Mouse (Mus musculus) heart, embryonic 10.5 days (tissue): ENCODE data around the gene Itgal. TPM values are rescaled to one million over a fixed set of nuclear protein-coding genes. Genes with fewer than 3 reads are reported as not detected.

Experiments used
- DNase-seq: peaks from one replicate; pipeline ENCODE4 v3.0.0-alpha.2; 2017; ENCODE audit warnings: low spot score
- H3K27ac ChIP-seq: fragments of 300-500 bp; sonication (generic); 2 replicates; pipeline ENCODE4 v1.5.1; 2016; ENCODE audit warnings: mild to moderate bottlenecking
- H3K27me3 ChIP-seq: fragments of 300-500 bp; sonication (generic); 2 replicates; pipeline ENCODE4 v1.6.1; 2016; ENCODE audit warnings: mild to moderate bottlenecking; ENCODE audit not compliant: poor library complexity, insufficient read depth, severe bottlenecking
- H3K36me3 ChIP-seq: fragments of 300-500 bp; sonication (generic); 2 replicates; pipeline ENCODE4 v1.6.1; 2016; ENCODE audit warnings: mild to moderate bottlenecking, moderate library complexity
- H3K4me1 ChIP-seq: fragments of 300-500 bp; sonication (generic); 2 replicates; pipeline ENCODE4 v1.6.1; 2016; ENCODE audit warnings: mild to moderate bottlenecking
- H3K4me3 ChIP-seq: fragments of 300-500 bp; sonication (generic); 2 replicates; pipeline ENCODE4 v1.5.1; 2016; ENCODE audit warnings: mild to moderate bottlenecking, moderate library complexity
- H3K9me3 ChIP-seq: fragments of 300-500 bp; sonication (generic); 2 replicates; pipeline ENCODE4 v1.6.1; 2016; ENCODE audit warnings: mild to moderate bottlenecking, moderate library complexity
- WGBS: fragments of 180-500 bp; shearing (Covaris S2); methylation state at CpG from one replicate; pipeline ENCODE4 v1.1.7; 2016; 5-methylcytosine and 5-hydroxymethylcytosine counted together
- polyA plus RNA-seq: library from polyadenylated mRNA; unstranded; fragments of >200 nt; fragmentation: Nextera tagmentation; extraction: Ambion mirVana; gene quantifications from 2 replicates; pipeline ENCODE4 v1.2.1, GENCODE M21; 2016

The Itgal gene
- polyA plus RNA-seq, 1 experiment from 2014 or later, result 0.72 TPM

- WGBS, result 87% methylated on average over 2 of the region's 2 CpGs
- Histone ChIP-seq H3K4me3 (no peak overlapping the region), H3K36me3 (peaks cover 27% of the 10 kb centered on the region), H3K27me3 (no peaks in the 10 kb centered on the region), H3K4me1 (peaks cover 16% of the 10 kb centered on the region), H3K9me3 (0 out of 2 replicates have a peak, but pooled peaks cover 3% of the 10 kb centered on the region), H3K27ac (no peak overlapping the region)
- no peak for DNase-seq
Measured at GRCm38 (mm10) chr7:127270256-127270655, 25.8 kb upstream of the Itgal start.

DNA sequence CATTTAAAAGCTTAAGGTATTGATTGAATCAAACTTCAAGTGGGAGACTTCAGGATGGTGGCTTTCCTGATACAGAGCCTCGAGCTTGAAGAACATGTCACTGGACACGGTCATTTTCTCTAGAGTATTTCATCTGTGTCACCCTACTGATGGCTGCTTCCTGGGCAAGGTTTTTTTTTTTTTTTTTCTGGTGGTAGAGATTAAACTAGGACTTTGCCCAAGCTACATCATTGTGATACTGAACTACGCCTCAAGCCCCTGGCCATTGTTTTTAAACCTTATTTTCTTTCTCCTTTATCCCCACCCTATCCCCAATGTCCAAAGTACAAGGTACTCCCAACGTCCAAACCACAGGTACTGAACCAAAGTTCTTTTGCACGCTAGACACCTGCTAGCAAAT is 25.4 kb upstream of the Itgal start:
- no peak for DNase-seq
- H3K27me3 ChIP-seq, result no peaks in the 10 kb centered on the region
- no peak overlapping the region for H3K27ac ChIP-seq
- 0 out of 2 replicates have a peak, but pooled peaks cover 3% of the 10 kb centered on the region for H3K9me3 ChIP-seq
- 87% methylated on average over 5 of the region's 5 CpGs for WGBS
- peaks cover 16% of the 10 kb centered on the region for H3K4me1 ChIP-seq
- no peak overlapping the region for H3K4me3 ChIP-seq
- H3K36me3 ChIP-seq, result peaks cover 27% of the 10 kb centered on the region

DNA sequence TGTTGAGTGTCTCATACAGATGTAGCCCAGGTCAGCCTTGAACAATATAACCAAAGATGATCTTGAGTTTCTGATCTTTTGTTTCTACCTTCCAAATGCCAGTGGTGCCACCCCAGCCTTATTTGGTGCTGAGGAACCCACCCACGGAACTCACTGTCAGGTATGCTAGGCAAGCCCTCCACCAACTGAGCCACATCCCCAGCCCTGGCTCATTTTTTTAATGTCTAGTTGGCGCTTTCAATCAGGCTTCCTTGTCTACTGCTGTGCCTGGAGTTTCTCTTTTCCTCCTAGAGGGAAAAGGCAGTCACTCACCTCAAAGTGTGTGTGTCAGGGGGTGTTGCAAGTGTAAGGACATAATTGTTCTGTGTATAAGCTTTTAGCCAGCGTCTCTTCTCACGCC is 25.0 kb upstream of the Itgal start:
- H3K27me3 ChIP-seq, result no peaks in the 10 kb centered on the region
- H3K36me3 ChIP-seq, result peaks cover 27% of the 10 kb centered on the region
- H3K4me1 ChIP-seq, result peaks cover 16% of the 10 kb centered on the region
- no peak for DNase-seq
- WGBS, result 91% methylated on average over 4 of the region's 4 CpGs
- H3K4me3 ChIP-seq, result no peak overlapping the region
- H3K9me3 ChIP-seq, result 0 out of 2 replicates have a peak, but pooled peaks cover 3% of the 10 kb centered on the region
- H3K27ac ChIP-seq, result no peak overlapping the region

- Histone ChIP-seq H3K27ac (no peak overlapping the region), H3K27me3 (no peaks in the 10 kb centered on the region), H3K9me3 (0 out of 2 replicates have a peak, but pooled peaks cover 3% of the 10 kb centered on the region), H3K36me3 (peaks cover 27% of the 10 kb centered on the region), H3K4me1 (peaks cover 16% of the 10 kb centered on the region), H3K4me3 (peak overlapping the region; percentile 89)
- 94% methylated on average over 15 of the region's 15 CpGs for WGBS
- no peak for DNase-seq
Measured at GRCm38 (mm10) chr7:127272566-127272965, 23.5 kb upstream of the Itgal start.

DNA sequence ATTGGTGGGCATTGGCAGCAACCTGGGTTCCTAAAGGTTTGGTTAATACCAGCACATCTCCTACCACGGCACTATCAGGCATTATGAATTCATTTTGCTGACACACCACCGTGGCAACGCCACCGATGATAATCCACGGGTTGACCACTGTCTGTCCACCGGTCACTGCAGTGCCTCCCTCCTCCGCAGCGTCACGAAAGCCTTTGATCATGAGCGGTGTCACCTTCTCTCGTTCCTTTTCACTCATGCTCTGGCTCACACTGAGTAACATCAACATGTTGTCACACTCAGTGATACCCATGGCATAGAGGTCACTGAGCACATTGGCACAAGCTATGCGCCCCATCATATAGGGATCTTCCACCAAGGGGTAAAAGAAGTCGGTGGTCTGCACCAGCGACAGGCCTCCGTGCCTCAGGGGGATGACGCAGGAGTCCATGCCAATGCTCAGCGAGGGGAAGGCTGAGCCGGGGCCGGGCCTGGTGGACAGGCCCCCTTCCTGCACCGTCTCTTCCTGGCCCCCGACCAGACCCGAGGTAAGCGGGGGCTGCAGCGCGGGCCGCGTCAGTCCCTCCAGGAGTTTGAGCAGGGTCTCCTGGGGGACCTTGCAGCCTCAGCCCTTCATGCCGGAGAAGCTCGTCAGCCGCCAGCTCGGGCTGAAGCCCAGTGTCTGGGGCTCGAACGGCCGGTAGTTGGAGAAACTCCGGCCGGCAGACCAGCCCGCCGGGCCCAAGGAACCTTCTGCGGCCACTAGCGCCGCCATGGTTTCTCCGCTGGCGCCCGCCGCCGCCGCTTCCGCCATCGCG is 22.7 kb upstream of the Itgal start:
- H3K9me3 ChIP-seq, result 0 out of 2 replicates have a peak, but pooled peaks cover 3% of the 10 kb centered on the region
- H3K27me3 ChIP-seq, result no peaks in the 10 kb centered on the region
- DNase-seq, result peak; percentile 83
- peaks cover 19% of the 10 kb centered on the region for H3K4me1 ChIP-seq
- H3K36me3 ChIP-seq, result peaks cover 25% of the 10 kb centered on the region
- WGBS, result 13% methylated on average over 50 of the region's 50 CpGs
- H3K4me3 ChIP-seq, result peak overlapping the region; percentile 89
- H3K27ac ChIP-seq, result peak overlapping the region; percentile 96

DNA sequence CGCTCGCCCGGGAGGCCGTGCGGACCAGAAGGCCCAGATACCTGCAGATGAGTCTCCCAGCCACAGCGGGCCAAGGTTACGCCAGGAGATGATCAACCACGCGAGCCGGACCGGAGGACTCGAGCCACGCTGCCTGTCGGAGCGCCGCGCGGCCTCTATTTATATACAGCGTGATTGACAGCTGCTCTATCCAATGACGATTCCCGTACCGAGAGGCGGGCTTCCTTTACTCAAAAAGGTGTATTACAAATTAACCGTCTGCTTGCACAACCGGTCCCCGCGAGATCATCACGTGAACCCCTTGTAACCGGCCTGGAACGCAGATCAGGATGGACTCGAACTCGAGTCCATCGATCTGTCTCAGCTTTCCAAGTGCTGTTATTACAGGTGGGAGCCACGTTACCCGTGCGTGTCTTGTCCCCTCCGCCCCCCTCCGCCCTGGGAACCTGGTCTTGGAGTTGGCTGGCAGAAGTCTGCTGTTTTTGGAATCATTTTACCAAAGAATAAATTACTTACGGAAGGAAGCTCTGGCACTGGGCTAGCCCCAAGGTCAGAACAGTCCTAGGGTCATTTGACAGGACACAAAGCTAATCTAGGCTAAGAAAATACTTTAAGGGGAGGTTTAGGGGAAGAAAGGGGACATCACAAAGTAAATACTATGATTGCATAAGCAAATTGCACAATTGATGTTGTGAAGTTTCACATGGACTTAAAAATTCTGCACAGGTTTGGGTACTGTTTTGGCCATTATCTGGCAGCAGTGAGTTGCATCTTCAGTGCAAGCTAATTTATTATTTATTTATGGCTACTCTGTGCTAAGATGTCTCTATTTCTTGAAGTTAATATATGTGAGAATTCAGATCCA is 21.9 kb upstream of the Itgal start, which contains the start of gene Sephs2:
Gene Sephs2, minus strand, starts transcription at position 131 of the 865 bp plus-strand sequence.
- no peaks in the 10 kb centered on the region for H3K9me3 ChIP-seq
- WGBS, result 3% methylated on average over 39 of the region's 39 CpGs
- H3K36me3 ChIP-seq, result peaks cover 21% of the 10 kb centered on the region
- peaks cover 25% of the 10 kb centered on the region for H3K4me1 ChIP-seq
- DNase-seq, result peak; percentile 96
- peak within 1 kb of the TSS; percentile 96 for H3K27ac ChIP-seq
- no peaks in the 10 kb centered on the region for H3K27me3 ChIP-seq
- H3K4me3 ChIP-seq, result peak within 1 kb of the TSS; percentile 89

- Histone ChIP-seq H3K27ac (no peak overlapping the region), H3K36me3 (peaks cover 7% of the 10 kb centered on the region), H3K9me3 (no peaks in the 10 kb centered on the region), H3K4me1 (peaks cover 35% of the 10 kb centered on the region), H3K4me3 (no peak overlapping the region), H3K27me3 (no peaks in the 10 kb centered on the region)
- WGBS, result 71% methylated on average over 5 of the region's 5 CpGs
- no peak for DNase-seq
Measured at GRCm38 (mm10) chr7:127276519-127276961, 19.5 kb upstream of the Itgal start.

- Histone ChIP-seq H3K36me3 (no peaks in the 10 kb centered on the region), H3K4me3 (no peak overlapping the region), H3K4me1 (peaks cover 23% of the 10 kb centered on the region), H3K9me3 (no peaks in the 10 kb centered on the region), H3K27me3 (no peaks in the 10 kb centered on the region), H3K27ac (peak overlapping the region; percentile 31; the same call in 1 of the 2 replicates)
- WGBS, result 24% methylated on average over 8 of the region's 8 CpGs
- DNase-seq, result no peak
Measured at GRCm38 (mm10) chr7:127278311-127278710, 17.7 kb upstream of the Itgal start.

DNA sequence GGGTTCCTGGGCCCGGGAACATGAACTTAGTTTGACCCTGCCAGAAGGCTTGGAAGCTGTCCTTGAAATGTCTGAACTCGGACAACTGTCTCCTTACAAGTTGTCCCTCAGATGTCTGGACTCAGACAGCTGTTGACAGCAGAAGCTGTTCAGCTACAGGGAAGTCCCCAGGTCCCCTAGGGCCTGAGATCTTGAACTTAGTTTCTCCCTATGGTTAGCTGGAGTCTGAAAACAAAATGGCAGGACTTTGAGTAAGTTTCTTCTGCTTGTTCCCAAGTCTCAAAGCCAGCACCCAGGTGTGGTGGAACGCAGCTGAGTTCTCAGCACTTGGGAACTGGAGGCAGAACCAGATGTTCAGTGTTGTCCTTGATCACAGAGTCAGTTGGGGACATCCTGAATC is 16.0 kb upstream of the Itgal start:
- WGBS, result 55% methylated on average over 3 of the region's 3 CpGs
- DNase-seq, result no peak
- no peaks in the 10 kb centered on the region for H3K36me3 ChIP-seq
- no peaks in the 10 kb centered on the region for H3K9me3 ChIP-seq
- H3K27ac ChIP-seq, result no peak overlapping the region
- H3K4me3 ChIP-seq, result no peak overlapping the region
- peaks cover 19% of the 10 kb centered on the region for H3K4me1 ChIP-seq
- H3K27me3 ChIP-seq, result no peaks in the 10 kb centered on the region

DNA sequence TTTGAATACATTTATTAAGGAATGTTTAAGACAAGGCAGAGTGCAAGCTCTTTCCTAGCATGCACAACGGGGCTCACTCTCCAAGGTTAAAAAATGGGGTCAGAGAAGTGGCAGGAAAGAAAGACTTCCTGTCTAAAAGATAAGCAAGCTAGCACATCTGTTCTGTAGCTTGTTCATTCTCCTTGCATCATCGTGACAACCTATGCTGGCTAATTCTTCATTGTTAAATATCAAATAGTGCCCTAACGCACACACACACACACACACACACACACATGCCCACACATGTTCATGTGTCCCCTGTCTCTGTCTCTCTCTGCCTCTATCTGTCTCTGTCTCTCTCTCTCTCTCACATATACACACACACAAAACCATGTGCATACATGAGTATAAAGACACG is 14.9 kb upstream of the Itgal start:
- H3K4me1 ChIP-seq, result peaks cover 21% of the 10 kb centered on the region
- H3K27ac ChIP-seq, result no peak overlapping the region
- no peaks in the 10 kb centered on the region for H3K27me3 ChIP-seq
- 49% methylated on average over 4 of the region's 4 CpGs for WGBS
- no peaks in the 10 kb centered on the region for H3K36me3 ChIP-seq
- H3K4me3 ChIP-seq, result no peak overlapping the region
- no peak for DNase-seq
- no peaks in the 10 kb centered on the region for H3K9me3 ChIP-seq

DNA sequence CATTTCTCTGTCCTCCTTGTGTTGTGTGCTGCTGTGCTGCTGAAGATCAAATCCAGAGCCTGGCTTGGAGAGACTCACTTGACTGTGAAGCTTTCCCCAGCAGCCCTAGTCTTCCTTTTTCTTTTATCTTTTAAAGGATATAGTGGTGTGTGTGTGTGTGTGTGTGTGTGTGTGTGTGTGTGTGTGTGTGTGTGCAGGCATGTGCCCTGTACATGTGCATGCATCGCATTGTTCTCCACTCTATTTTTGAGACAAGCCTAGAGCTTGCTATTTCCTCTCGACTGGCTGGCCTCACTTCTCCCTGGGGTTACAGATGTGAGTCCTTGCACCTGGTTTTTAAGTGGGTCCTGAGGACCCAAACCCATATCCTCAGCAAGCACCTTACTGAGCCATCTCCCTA is 13.9 kb upstream of the Itgal start:
- H3K4me3 ChIP-seq, result no peak overlapping the region
- H3K9me3 ChIP-seq, result 0 out of 2 replicates have a peak, but pooled peaks cover 3% of the 10 kb centered on the region
- WGBS, result 77% methylated on average over 2 of the region's 2 CpGs
- no peaks in the 10 kb centered on the region for H3K36me3 ChIP-seq
- DNase-seq, result no peak
- H3K4me1 ChIP-seq, result peaks cover 21% of the 10 kb centered on the region
- H3K27ac ChIP-seq, result no peak overlapping the region
- H3K27me3 ChIP-seq, result no peaks in the 10 kb centered on the region

GRCm38 (mm10) chr7:127285154-127285553 is 10.9 kb upstream of the Itgal start:
- DNase-seq, result no peak
- Histone ChIP-seq H3K4me3 (no peak overlapping the region), H3K4me1 (0 out of 2 replicates have a peak, but pooled peaks cover 3% of the 10 kb centered on the region), H3K36me3 (no peaks in the 10 kb centered on the region), H3K9me3 (peaks cover 8% of the 10 kb centered on the region), H3K27me3 (no peaks in the 10 kb centered on the region), H3K27ac (no peak overlapping the region)
- WGBS, result 42% methylated on average over 10 of the region's 10 CpGs

- H3K27me3 ChIP-seq, result no peaks in the 10 kb centered on the region
- peaks cover 8% of the 10 kb centered on the region for H3K9me3 ChIP-seq
- no peak overlapping the region for H3K27ac ChIP-seq
- H3K4me1 ChIP-seq, result 0 out of 2 replicates have a peak, but pooled peaks cover 3% of the 10 kb centered on the region
- H3K36me3 ChIP-seq, result no peaks in the 10 kb centered on the region
- no peak overlapping the region for H3K4me3 ChIP-seq
- no peak for DNase-seq
- 79% methylated on average over 1 of the region's 1 CpGs for WGBS
Measured at GRCm38 (mm10) chr7:127287940-127288339, 8.1 kb upstream of the Itgal start.
